Mouse (Mus musculus): ENCODE results near the gene Dennd2d.

DNA sequence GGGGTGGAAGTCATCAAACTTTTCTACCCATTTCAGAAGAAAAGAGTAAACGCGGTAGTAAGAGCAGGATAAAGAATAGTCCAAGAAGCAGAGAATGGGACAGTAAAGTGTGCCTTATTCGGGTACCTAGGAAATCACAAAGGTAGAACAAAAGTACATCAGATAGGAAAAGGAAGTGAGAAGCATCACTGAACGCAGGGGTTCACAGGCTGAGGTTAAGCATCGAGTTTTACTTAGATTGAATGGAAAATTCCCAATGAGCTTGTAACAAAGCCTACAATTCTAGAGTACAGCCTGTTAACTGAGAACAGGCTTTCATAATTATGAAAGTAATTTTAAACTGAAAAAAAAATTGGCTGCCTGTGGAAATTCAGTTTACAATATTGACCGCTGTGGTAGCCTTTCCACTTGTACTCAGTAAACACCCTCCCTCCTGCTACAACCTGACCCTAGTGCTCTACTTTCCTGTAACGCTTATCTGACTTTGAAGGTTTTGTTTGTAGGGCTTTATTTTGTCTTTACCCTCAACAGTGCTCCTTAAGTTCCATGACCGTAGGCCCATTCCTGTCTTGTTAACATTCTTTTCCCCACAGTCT lies 62.6 kb downstream of the Dennd2d start:
- TF ChIP-seq EP300 (IDR thresholded peaks at IDR 0.05; ENCODE audit: low read depth in 1 of 2, low read length in 2 of 2) (no peak), CTCF (IDR thresholded peaks at IDR 0.05 in 2 of 3, conservative IDR thresholded peaks at IDR 0.05 in 1 of 3; ENCODE audit: control insufficient read depth in 1 of 3, insufficient read depth in 1 of 3, low read depth in 2 of 3, low read length in 3 of 3, poor library complexity in 1 of 3, severe bottlenecking in 1 of 3) (no peak), CHD1 (IDR thresholded peaks at IDR 0.05; ENCODE audit: low read depth, low read length) (no peak), USF2 (IDR thresholded peaks at IDR 0.05; ENCODE audit: borderline replicate concordance in 1 of 2, insufficient read depth in 1 of 2, low read depth in 1 of 2, low read length in 2 of 2) (no peak), POLR2AphosphoS2 (IDR thresholded peaks at IDR 0.05; ENCODE audit: low read length) (no peak), E2F4 (IDR thresholded peaks at IDR 0.05; ENCODE audit: borderline replicate concordance, low read depth, low read length) (no peak), MXI1 (IDR thresholded peaks at IDR 0.05; ENCODE audit: low read depth, low read length) (no peak), NRF1 (IDR thresholded peaks at IDR 0.05; ENCODE audit: insufficient read depth, low read depth, low read length, poor library complexity, severe bottlenecking) (no peak)
